Mouse (Mus musculus) heart, postnatal 0 days (tissue): ENCODE results near the gene Nfatc3. TPM values are rescaled to one million over a fixed set of nuclear protein-coding genes. Genes with fewer than 3 reads are reported as not detected.
"Not testable (repeated sequence)": the region's sequence is repeated elsewhere in the genome, so short reads cannot be mapped to it uniquely, and the experiment has no call there.

Experiments
- ATAC-seq: fragments of 200-750 bp; cut with Nextera tagmentation; 2 replicates; pipeline ENCODE4 v1.8.0; 2017; ENCODE audit warnings: low read depth, moderate number of reproducible peaks, moderate library complexity; ENCODE audit not compliant: insufficient read depth
- DNase-seq: peaks from one replicate; pipeline ENCODE4 v3.0.0-alpha.2; 2016; ENCODE audit warnings: low spot score
- H3K27ac ChIP-seq: fragments of 300-500 bp; sonication (generic); 2 replicates; pipeline ENCODE4 v1.5.1; 2014; ENCODE audit warnings: low read depth, mild to moderate bottlenecking
- H3K27me3 ChIP-seq: fragments of 300-500 bp; sonication (generic); 2 replicates; pipeline ENCODE4 v1.6.1; 2014; ENCODE audit warnings: low read length, mixed read lengths; ENCODE audit not compliant: control insufficient read depth, insufficient read depth
- H3K36me3 ChIP-seq: fragments of 300-500 bp; sonication (generic); replicated peaks from 2 replicates; pipeline ENCODE4 v1.6.1; 2014; ENCODE audit warnings: low read length, mixed read lengths; ENCODE audit not compliant: control insufficient read depth, insufficient read depth
- H3K4me1 ChIP-seq: fragments of 300-500 bp; sonication (generic); 2 replicates; pipeline ENCODE4 v1.6.1; 2014; ENCODE audit warnings: antibody characterized with exemption; ENCODE audit not compliant: control insufficient read depth, insufficient read depth
- H3K4me2 ChIP-seq: fragments of 300-500 bp; sonication (generic); 2 replicates; pipeline ENCODE4 v1.6.1; 2014; ENCODE audit warnings: low read depth, mild to moderate bottlenecking, low read length, moderate library complexity
- H3K4me3 ChIP-seq: fragments of 300-500 bp; sonication (generic); 2 replicates; pipeline ENCODE4 v1.5.1; 2014; ENCODE audit warnings: low read depth, low read length
- H3K9ac ChIP-seq: fragments of 300-500 bp; sonication (generic); replicated peaks from 2 replicates; pipeline ENCODE4 v1.6.1; 2014; ENCODE audit warnings: low read depth, low read length, mixed read lengths
- H3K9me3 ChIP-seq: fragments of 300-500 bp; sonication (generic); replicated peaks from 2 replicates; pipeline ENCODE4 v1.6.1; 2016; ENCODE audit warnings: low read length; ENCODE audit not compliant: control insufficient read depth
- CTCF ChIP-seq: IDR thresholded peaks from 2 replicates; pipeline ENCODE4 v1.5.1; 2016; ENCODE audit warnings: antibody characterized with exemption, control low read depth, low read depth
- EP300 ChIP-seq: IDR thresholded peaks from 2 replicates; pipeline ENCODE4 v1.6.1; 2016; ENCODE audit warnings: antibody characterized with exemption, low read depth
- WGBS: fragments of 180-500 bp; shearing (Covaris S2); extraction: QIAGEN DNeasy Blood & Tissue Kit; methylation state at CpG from one replicate; pipeline ENCODE4 v1.1.7; 2014; 5-methylcytosine and 5-hydroxymethylcytosine counted together
- polyA plus RNA-seq: library from polyadenylated mRNA; unstranded; fragments of >200 nt; fragmentation: Nextera tagmentation; extraction: Ambion mirVana; gene quantifications from 2 replicates; pipeline ENCODE4 v1.2.1, GENCODE M21; 2015
- total RNA-seq: library from RNA; depleted of rRNA; stranded (reverse); fragments of >200 nt; gene quantifications from 2 replicates; pipeline ENCODE4 v1.2.3, GENCODE M21; 2014; ENCODE audit warnings: low replicate concordance; rRNA removed

The Nfatc3 gene
- total RNA-seq (26.6 and 28.3 TPM in 2 replicates), polyA plus RNA-seq (2.0 and 2.4 TPM in 2 replicates)

DNA sequence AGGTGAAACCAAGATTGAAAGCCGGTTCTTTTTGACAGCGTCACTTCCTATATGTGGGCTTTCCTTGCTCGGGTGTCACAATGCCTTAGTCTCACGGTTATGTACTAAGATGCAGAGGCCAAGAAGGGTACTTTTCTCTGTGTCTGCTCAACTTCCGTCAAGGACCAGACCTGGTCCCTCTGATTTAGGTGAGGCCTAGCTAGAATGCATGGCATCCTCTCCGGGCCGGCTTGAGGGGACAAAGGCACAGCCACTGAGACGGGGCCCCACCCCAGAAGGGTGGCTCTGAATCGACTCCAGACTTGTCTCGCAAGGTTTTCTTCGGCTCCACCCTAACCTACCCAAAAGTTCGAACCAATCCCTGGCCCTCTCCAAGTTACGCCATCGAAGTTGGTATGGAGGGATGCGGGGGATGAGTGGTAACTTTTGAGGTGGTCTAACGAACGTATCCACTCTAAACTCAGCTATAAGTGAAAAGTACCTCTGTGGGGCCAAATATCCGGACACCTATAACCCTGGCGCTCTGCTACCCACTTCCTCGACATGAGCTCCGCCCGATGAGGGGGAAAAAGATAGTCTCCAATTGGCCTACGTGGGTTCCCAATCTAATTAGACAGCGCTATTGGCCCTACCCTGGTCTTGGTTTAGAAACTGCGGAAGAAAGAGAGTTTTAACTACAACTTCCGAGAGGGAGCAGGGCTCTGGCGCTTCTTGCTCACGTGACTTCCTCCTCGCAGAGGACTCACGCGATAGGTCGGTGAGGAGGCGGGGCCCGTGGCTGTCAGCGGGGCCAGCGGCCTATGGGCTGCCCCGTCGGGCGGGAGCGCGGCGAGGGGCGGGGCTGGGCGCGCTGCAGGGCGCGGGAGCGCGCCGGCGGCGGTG lies at the start of gene Nfatc3:
Gene Nfatc3, plus strand, starts transcription at position 110 of the 882 bp plus-strand sequence.
- peak within 1 kb of the TSS; percentile 89 for H3K4me3 ChIP-seq
- H3K9me3 ChIP-seq: no peaks in the 10 kb centered on the region
- TF ChIP-seq CTCF: no peak
- 0 out of 2 replicates have a peak, but pooled peaks have one; percentile 34 for TF ChIP-seq EP300
- H3K27me3 ChIP-seq: no peaks in the 10 kb centered on the region
- peaks cover 15% of the 10 kb centered on the region for H3K4me1 ChIP-seq
- ATAC-seq: peak; percentile 97
- peak within 1 kb of the TSS; percentile 79 for H3K4me2 ChIP-seq
- H3K36me3 ChIP-seq: no peaks in the 10 kb centered on the region
- DNase-seq: peak; percentile 99
- H3K27ac ChIP-seq: peak within 1 kb of the TSS; percentile 96
- H3K9ac ChIP-seq: peak within 1 kb of the TSS; percentile 90
- under 1% methylated on average over 52 of the region's 52 CpGs for WGBS

DNA sequence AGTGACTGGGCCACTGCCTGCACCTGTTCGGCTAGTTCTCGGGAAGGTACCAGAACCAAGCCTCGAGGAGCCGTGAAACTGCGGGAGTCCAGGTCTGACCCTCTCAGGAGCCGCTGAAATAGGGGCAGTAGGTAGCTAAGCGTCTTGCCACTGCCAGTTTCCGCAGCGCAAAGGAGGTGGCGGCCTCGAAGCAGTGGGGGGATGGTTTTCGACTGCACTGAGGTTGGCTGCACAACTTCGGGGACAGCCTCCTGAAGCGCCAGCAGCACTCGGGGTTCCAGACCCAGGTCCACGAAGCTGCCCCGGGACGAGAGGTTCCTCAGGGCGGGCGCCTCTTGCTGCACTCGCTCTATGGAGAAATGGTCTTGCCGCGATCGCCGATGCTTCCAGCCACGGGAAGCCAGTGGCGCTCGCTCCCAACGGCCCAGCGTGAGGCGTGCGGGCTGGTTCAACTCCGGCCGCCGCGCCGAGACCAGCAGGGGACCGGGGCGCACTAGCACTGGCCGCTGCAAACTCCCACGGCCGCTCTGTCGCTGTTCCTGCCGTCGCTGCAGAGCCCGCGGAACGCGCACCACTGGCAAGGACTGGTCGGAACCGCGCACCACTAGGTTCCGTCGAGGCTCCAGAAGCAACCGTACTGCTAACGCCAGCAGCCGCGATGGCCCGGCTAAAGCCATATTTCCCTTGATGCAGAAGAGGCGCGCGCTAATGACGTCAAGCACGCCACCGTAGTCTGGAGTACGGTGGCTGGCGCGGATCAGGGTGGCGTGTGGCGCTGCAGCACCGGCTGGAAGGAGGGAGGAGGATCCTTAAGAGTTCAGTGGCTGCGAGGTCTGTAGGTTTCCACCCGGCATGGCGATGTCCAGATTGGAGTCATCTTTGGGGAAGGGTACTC lies 47.6 kb upstream of the Nfatc3 start:
- WGBS: under 1% methylated on average over 73 of the region's 74 CpGs
- Histone ChIP-seq H3K27ac (peak overlapping the region; percentile 74), H3K36me3 (peaks cover 6% of the 10 kb centered on the region; the same call in 1 of the 2 replicates), H3K4me1 (peaks cover 18% of the 10 kb centered on the region), H3K9ac (peak overlapping the region; percentile 89), H3K4me2 (peak overlapping the region; percentile 99), H3K9me3 (no peaks in the 10 kb centered on the region), H3K27me3 (no peaks in the 10 kb centered on the region), H3K4me3 (peak overlapping the region; percentile 98)
- peak; percentile 96 for ATAC-seq
- DNase-seq: peak; percentile 87
- TF ChIP-seq CTCF: no peak
- TF ChIP-seq EP300: no peak

DNA sequence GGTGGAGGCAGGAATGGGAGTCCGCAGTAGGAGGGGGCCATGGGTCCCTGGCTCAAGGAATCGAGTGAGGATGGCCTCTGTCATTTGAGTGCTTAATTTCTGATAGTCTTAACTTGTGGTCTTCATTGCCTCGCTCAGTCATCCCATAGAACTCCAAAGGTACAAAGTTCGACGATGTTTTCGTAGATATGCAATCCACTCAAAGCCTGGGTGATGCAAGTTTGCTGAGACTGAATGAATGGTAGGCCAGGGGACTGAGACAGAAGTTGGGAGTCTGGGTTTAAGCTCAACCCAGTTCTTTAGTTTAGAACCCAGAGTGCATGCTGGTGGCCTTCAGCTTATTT lies 47.0 kb upstream of the Nfatc3 start, which contains the start of gene Ddx28:
Gene Ddx28, minus strand, starts transcription at position 240 of the 344 bp plus-strand sequence.
- peak within 1 kb of the TSS; percentile 98 for H3K4me3 ChIP-seq
- H3K27me3 ChIP-seq: no peaks in the 10 kb centered on the region
- peak within 1 kb of the TSS; percentile 89 for H3K9ac ChIP-seq
- peaks cover 18% of the 10 kb centered on the region for H3K4me1 ChIP-seq
- TF ChIP-seq CTCF (no peak), EP300 (no peak)
- WGBS: 1% methylated on average over 6 of the region's 6 CpGs
- no peaks in the 10 kb centered on the region for H3K9me3 ChIP-seq
- peak within 1 kb of the TSS; percentile 99 for H3K4me2 ChIP-seq
- peaks cover 11% of the 10 kb centered on the region; the same call in 1 of the 2 replicates for H3K36me3 ChIP-seq
- peak within 1 kb of the TSS; percentile 74 for H3K27ac ChIP-seq
- no peak for ATAC-seq
- no peak for DNase-seq

DNA sequence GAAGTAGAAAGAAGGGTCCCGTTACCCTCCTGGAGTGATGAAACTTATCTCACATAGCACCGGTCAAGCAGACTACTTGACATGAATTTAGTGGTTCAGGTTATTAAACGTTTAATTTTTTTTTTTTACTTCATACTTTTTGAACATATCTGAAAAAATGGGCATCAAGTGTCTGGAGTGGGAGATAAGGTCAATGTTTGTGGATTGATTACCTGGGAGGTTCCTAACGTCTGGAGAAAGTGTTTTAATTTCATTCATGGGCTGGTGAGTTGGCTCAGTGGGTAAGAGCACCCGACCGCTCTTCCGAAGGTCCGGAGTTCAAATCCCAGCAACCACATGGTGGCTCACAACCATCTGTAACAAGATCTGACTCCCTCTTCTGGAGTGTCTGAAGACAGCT lies 46.4 kb upstream of the Nfatc3 start:
- H3K4me1 ChIP-seq: peaks cover 18% of the 10 kb centered on the region
- H3K36me3 ChIP-seq: peaks cover 16% of the 10 kb centered on the region
- H3K4me3 ChIP-seq, H3K27me3 ChIP-seq, H3K27ac ChIP-seq, H3K9ac ChIP-seq, ATAC-seq, DNase-seq, H3K9me3 ChIP-seq: not testable (repeated sequence)
- WGBS: 76% methylated on average over 8 of the region's 8 CpGs
- peak overlapping the region; percentile 99; the same call in 1 of the 2 replicates for H3K4me2 ChIP-seq

DNA sequence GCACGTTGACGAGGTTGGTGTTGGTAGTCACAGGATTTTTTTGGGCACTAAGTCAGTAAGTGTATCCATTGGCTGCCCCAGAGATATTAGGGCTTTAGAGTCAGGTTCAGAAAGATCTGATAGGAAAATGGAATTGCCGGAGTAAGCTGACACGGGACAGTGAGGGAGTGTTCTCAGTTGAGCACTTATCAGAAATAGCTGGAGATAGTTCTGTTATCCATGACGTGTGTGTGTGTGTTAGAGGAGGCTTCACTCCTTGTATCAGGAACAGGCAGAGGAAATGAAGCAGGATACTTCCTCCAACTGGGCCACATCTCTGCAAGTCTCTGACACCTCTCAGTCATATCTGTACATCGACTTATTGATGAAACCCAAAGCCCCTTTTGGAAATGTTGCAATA lies 42.4 kb upstream of the Nfatc3 start:
- H3K36me3 ChIP-seq: peaks cover 25% of the 10 kb centered on the region
- no peaks in the 10 kb centered on the region for H3K27me3 ChIP-seq
- TF ChIP-seq CTCF (no peak), EP300 (no peak)
- ATAC-seq (no peak), DNase-seq (no peak)
- no peak overlapping the region for H3K9ac ChIP-seq
- H3K4me3 ChIP-seq: no peak overlapping the region
- 0 out of 2 replicates have a peak, but pooled peaks cover 6% of the 10 kb centered on the region for H3K4me1 ChIP-seq
- no peak overlapping the region for H3K4me2 ChIP-seq
- WGBS: 72% methylated on average over 6 of the region's 6 CpGs
- H3K27ac ChIP-seq: no peak overlapping the region
- no peaks in the 10 kb centered on the region for H3K9me3 ChIP-seq
